Mouse (Mus musculus): ENCODE results near the gene Gdf10. TPM values are rescaled to one million over a fixed set of nuclear protein-coding genes. Genes with fewer than 3 reads are reported as not detected.
A peak's percentile ranks its signal among the peaks of the same experiment; 100 is the strongest.

The Gdf10 gene
- polyA plus RNA-seq (2014; fragmentation: Nextera tagmentation; extraction: Ambion mirVana): 23.9 and 25.9 TPM in 2 replicates

GRCm38 (mm10) chr14:33923168-33924070 lies at the start of gene Gdf10:
Gene Gdf10 (plus strand): TSS chr14:33923587.
- DNase-seq (ENCODE audit: low spot score): peak; percentile 39

GRCm38 (mm10) chr14:33878826-33879225 lies 44.6 kb upstream of the Gdf10 start:
- Histone ChIP-seq H3K4me2 (no peak overlapping the region), H3K36me3 (ENCODE audit: control insufficient read depth, insufficient read depth, low read length) (no peaks in the 10 kb centered on the region), H3K27ac (ENCODE audit: low read depth, low read length) (no peak overlapping the region), H3K27me3 (replicated peaks; ENCODE audit: control insufficient read depth, insufficient read depth, low read length) (no peaks in the 10 kb centered on the region), H3K4me1 (replicated peaks; ENCODE audit: control insufficient read depth, insufficient read depth, low read length) (no peaks in the 10 kb centered on the region), H3K4me3 (ENCODE audit: low read depth, low read length) (no peak overlapping the region), H3K9me3 (ENCODE audit: control insufficient read depth, low read length) (no peaks in the 10 kb centered on the region), H3K9ac (ENCODE audit: low read depth, low read length) (no peak overlapping the region)
- DNase-seq (ENCODE audit: low spot score) (no peak), ATAC-seq (replicated peaks; ENCODE audit: low FRiP score) (no peak)
- WGBS: 90% methylated on average over 1 of the region's 1 CpGs

More at GRCm38 (mm10) chr14:33923168-33924070, at the start of gene Gdf10:
- peak; percentile 47; the same call in 1 of the 2 replicates for ATAC-seq (replicated peaks; ENCODE audit: low FRiP score)
- Histone ChIP-seq H3K4me3 (ENCODE audit: low read depth, low read length) (peak within 1 kb of the TSS; percentile 49), H3K27ac (ENCODE audit: low read depth, low read length) (peak within 1 kb of the TSS; percentile 48; the same call in 1 of the 2 replicates), H3K27me3 (replicated peaks; ENCODE audit: control insufficient read depth, insufficient read depth, low read length) (peaks cover 66% of the 10 kb centered on the region), H3K4me2 (peak within 1 kb of the TSS; percentile 70), H3K36me3 (ENCODE audit: control insufficient read depth, insufficient read depth, low read length) (no peaks in the 10 kb centered on the region), H3K9me3 (ENCODE audit: control insufficient read depth, low read length) (no peaks in the 10 kb centered on the region), H3K4me1 (replicated peaks; ENCODE audit: control insufficient read depth, insufficient read depth, low read length) (no peaks in the 10 kb centered on the region), H3K9ac (ENCODE audit: low read depth, low read length) (peak within 1 kb of the TSS; percentile 57)
- 2% methylated on average over 78 of the region's 85 CpGs for WGBS

GRCm38 (mm10) chr14:33880236-33880635 lies 43.2 kb upstream of the Gdf10 start:
- ATAC-seq (replicated peaks; ENCODE audit: low FRiP score): no peak
- Histone ChIP-seq H3K4me1 (replicated peaks; ENCODE audit: control insufficient read depth, insufficient read depth, low read length) (no peaks in the 10 kb centered on the region), H3K36me3 (ENCODE audit: control insufficient read depth, insufficient read depth, low read length) (no peaks in the 10 kb centered on the region), H3K9ac (ENCODE audit: low read depth, low read length) (no peak overlapping the region), H3K9me3 (ENCODE audit: control insufficient read depth, low read length) (no peaks in the 10 kb centered on the region), H3K4me3 (ENCODE audit: low read depth, low read length) (no peak overlapping the region), H3K27me3 (replicated peaks; ENCODE audit: control insufficient read depth, insufficient read depth, low read length) (no peaks in the 10 kb centered on the region), H3K4me2 (no peak overlapping the region), H3K27ac (ENCODE audit: low read depth, low read length) (no peak overlapping the region)
- WGBS: 70% methylated on average over 3 of the region's 3 CpGs
- DNase-seq (ENCODE audit: low spot score): no peak

DNA sequence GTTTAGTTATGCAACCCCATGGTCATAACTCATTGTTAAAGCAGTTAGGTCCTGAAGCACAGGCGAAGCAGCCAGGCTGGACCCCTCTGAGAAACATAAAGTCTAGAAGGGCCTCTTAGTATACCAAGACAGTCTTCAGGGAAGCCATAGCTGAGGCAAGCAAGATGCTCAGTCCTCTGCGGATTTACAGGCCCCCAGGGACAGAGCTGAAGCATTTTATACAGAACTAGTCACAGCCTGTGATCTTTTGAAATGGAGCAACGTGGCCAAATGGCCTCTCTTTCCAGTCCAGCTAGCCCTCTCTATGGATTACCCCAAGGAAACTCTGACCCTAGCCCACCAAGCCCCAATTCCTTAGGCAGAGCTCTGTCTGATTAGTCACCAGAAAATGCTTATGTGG lies 41.9 kb upstream of the Gdf10 start:
- no peak overlapping the region for H3K4me2 ChIP-seq
- H3K4me3 ChIP-seq (ENCODE audit: low read depth, low read length): no peak overlapping the region
- H3K9me3 ChIP-seq (ENCODE audit: control insufficient read depth, low read length): no peaks in the 10 kb centered on the region
- no peak overlapping the region for H3K27ac ChIP-seq (ENCODE audit: low read depth, low read length)
- no peaks in the 10 kb centered on the region for H3K27me3 ChIP-seq (replicated peaks; ENCODE audit: control insufficient read depth, insufficient read depth, low read length)
- no peak overlapping the region for H3K9ac ChIP-seq (ENCODE audit: low read depth, low read length)
- H3K4me1 ChIP-seq (replicated peaks; ENCODE audit: control insufficient read depth, insufficient read depth, low read length): no peaks in the 10 kb centered on the region
- ATAC-seq (replicated peaks; ENCODE audit: low FRiP score) (no peak), DNase-seq (ENCODE audit: low spot score) (no peak)
- no peaks in the 10 kb centered on the region for H3K36me3 ChIP-seq (ENCODE audit: control insufficient read depth, insufficient read depth, low read length)
- WGBS: 68% methylated on average over 3 of the region's 3 CpGs

DNA sequence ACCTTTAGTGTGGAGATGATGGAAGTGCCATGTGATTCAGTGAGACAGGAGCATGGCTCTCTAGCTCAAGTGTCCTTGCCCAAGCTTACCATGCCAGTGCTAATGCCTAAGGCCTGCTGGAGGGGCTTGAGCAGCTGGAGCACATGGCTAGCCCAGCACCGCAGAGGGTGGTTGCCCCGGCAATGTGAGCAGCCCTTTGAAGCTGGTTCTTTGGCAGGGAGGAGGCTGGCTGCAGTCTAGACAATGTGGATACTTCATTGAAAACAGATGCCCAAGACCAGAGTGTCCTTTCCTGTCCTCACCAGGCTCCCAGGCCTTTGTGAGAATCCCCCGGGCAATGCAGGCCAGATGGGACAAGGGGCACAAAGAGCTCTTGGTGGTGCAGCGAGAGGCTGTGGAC lies 40.3 kb upstream of the Gdf10 start:
- DNase-seq (ENCODE audit: low spot score): no peak
- H3K4me3 ChIP-seq (ENCODE audit: low read depth, low read length): no peak overlapping the region
- no peak overlapping the region for H3K4me2 ChIP-seq
- H3K9ac ChIP-seq (ENCODE audit: low read depth, low read length): no peak overlapping the region
- 80% methylated on average over 4 of the region's 4 CpGs for WGBS
- no peak overlapping the region for H3K27ac ChIP-seq (ENCODE audit: low read depth, low read length)
- no peaks in the 10 kb centered on the region for H3K36me3 ChIP-seq (ENCODE audit: control insufficient read depth, insufficient read depth, low read length)
- ATAC-seq (replicated peaks; ENCODE audit: low FRiP score): no peak
- H3K9me3 ChIP-seq (ENCODE audit: control insufficient read depth, low read length): no peaks in the 10 kb centered on the region
- H3K27me3 ChIP-seq (replicated peaks; ENCODE audit: control insufficient read depth, insufficient read depth, low read length): no peaks in the 10 kb centered on the region
- H3K4me1 ChIP-seq (replicated peaks; ENCODE audit: control insufficient read depth, insufficient read depth, low read length): no peaks in the 10 kb centered on the region

- H3K9me3 ChIP-seq (ENCODE audit: control insufficient read depth, low read length): no peaks in the 10 kb centered on the region
- H3K9ac ChIP-seq (ENCODE audit: low read depth, low read length): no peak overlapping the region
- H3K4me2 ChIP-seq: no peak overlapping the region
- DNase-seq (ENCODE audit: low spot score) (no peak), ATAC-seq (replicated peaks; ENCODE audit: low FRiP score) (no peak)
- no peaks in the 10 kb centered on the region for H3K27me3 ChIP-seq (replicated peaks; ENCODE audit: control insufficient read depth, insufficient read depth, low read length)
- no peak overlapping the region for H3K4me3 ChIP-seq (ENCODE audit: low read depth, low read length)
- H3K4me1 ChIP-seq (replicated peaks; ENCODE audit: control insufficient read depth, insufficient read depth, low read length): no peaks in the 10 kb centered on the region
- H3K36me3 ChIP-seq (ENCODE audit: control insufficient read depth, insufficient read depth, low read length): no peaks in the 10 kb centered on the region
- H3K27ac ChIP-seq (ENCODE audit: low read depth, low read length): no peak overlapping the region
- 79% methylated on average over 11 of the region's 11 CpGs for WGBS
Measured at GRCm38 (mm10) chr14:33885466-33885865, 37.9 kb upstream of the Gdf10 start.

DNA sequence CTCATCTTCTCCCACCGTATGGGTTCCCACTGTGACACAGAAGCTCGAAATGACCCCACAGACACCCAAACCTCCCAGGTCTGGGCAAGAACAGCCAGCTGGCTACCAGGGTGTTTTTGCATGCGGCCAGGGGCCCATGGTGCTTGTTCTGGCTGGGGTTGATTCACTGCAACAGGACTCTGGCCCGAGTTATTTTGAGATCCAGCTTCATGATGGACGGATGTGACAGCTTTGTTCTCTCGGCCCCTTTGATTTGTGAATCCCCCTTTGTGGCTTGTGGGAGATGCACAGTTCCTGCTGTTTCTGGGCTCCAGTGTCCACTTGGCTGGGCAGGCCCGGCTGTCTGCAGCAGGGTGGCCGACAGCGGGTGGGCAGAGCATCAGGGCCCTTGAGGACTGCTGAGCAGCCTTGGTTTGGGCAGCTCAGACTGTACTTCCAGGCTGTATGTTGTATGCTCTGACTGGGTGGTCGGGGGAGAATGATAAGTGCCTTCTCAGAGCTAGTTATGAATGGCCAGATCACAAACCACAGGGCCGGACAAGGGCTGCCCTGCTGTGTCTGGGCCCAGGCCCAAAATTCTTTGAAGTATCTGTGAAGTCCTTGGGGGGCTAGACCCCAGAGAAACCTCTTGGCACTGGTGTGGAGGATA lies 34.9 kb upstream of the Gdf10 start:
- Histone ChIP-seq H3K4me1 (replicated peaks; ENCODE audit: control insufficient read depth, insufficient read depth, low read length) (no peaks in the 10 kb centered on the region), H3K36me3 (ENCODE audit: control insufficient read depth, insufficient read depth, low read length) (no peaks in the 10 kb centered on the region), H3K27ac (ENCODE audit: low read depth, low read length) (no peak overlapping the region), H3K9ac (ENCODE audit: low read depth, low read length) (no peak overlapping the region), H3K4me3 (ENCODE audit: low read depth, low read length) (no peak overlapping the region), H3K27me3 (replicated peaks; ENCODE audit: control insufficient read depth, insufficient read depth, low read length) (no peaks in the 10 kb centered on the region), H3K9me3 (ENCODE audit: control insufficient read depth, low read length) (no peaks in the 10 kb centered on the region), H3K4me2 (no peak overlapping the region)
- 80% methylated on average over 11 of the region's 11 CpGs for WGBS
- ATAC-seq (replicated peaks; ENCODE audit: low FRiP score) (no peak), DNase-seq (ENCODE audit: low spot score) (no peak)

GRCm38 (mm10) chr14:33889971-33890370 lies 33.4 kb upstream of the Gdf10 start:
- DNase-seq (ENCODE audit: low spot score) (no peak), ATAC-seq (replicated peaks; ENCODE audit: low FRiP score) (no peak)
- no peaks in the 10 kb centered on the region for H3K36me3 ChIP-seq (ENCODE audit: control insufficient read depth, insufficient read depth, low read length)
- no peaks in the 10 kb centered on the region for H3K4me1 ChIP-seq (replicated peaks; ENCODE audit: control insufficient read depth, insufficient read depth, low read length)
- no peaks in the 10 kb centered on the region for H3K9me3 ChIP-seq (ENCODE audit: control insufficient read depth, low read length)
- H3K4me2 ChIP-seq: no peak overlapping the region
- no peaks in the 10 kb centered on the region for H3K27me3 ChIP-seq (replicated peaks; ENCODE audit: control insufficient read depth, insufficient read depth, low read length)
- H3K4me3 ChIP-seq (ENCODE audit: low read depth, low read length): no peak overlapping the region
- no peak overlapping the region for H3K9ac ChIP-seq (ENCODE audit: low read depth, low read length)
- no peak overlapping the region for H3K27ac ChIP-seq (ENCODE audit: low read depth, low read length)
- 57% methylated on average over 3 of the region's 3 CpGs for WGBS

All from liver, embryonic 11.5 days (tissue).